Mouse (Mus musculus) G1E (cell line): ENCODE data around the gene Utp11.

Source experiments
- CTCF ChIP-seq: IDR thresholded peaks from 2 replicates; pipeline ENCODE4 v1.5.1; 2012; ENCODE audit warnings: low read depth, low read length, inconsistent platforms, mixed read lengths
- GATA1 ChIP-seq: IDR thresholded peaks from 2 replicates; pipeline ENCODE4 v1.6.1; 2012; ENCODE audit warnings: borderline replicate concordance, low read length, inconsistent platforms, mixed read lengths
- GATA2 ChIP-seq: IDR thresholded peaks from 2 replicates; pipeline ENCODE4 v1.6.1; 2012; ENCODE audit warnings: low read depth, low read length, inconsistent platforms, borderline replicate concordance
- POLR2AphosphoS5 ChIP-seq: IDR thresholded peaks from 2 replicates; pipeline ENCODE4 v1.6.1; 2012; ENCODE audit warnings: low read depth, low read length, inconsistent platforms; ENCODE audit not compliant: insufficient replicate concordance

DNA sequence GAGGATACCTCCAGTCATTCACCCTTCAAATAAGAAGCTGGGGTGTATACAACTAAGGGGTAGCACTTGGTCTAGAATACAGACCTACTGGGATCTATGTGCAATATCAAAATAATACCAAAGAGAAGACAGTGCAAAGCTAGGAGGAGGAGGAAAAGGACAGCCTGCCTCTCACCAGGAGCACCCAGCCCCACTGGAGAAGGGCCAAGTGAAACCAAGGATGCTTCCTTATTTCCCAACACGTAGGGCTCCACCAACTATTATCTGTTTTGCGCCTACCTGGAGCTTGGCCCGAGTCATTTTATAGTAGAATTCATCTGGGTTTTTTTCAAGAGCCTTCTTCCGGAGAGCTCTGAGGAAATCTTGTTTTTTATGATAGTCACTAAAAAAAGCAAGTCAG, 9.9 kb downstream of the Utp11 start:
- TF ChIP-seq CTCF (no peak), POLR2AphosphoS5 (no peak), GATA2 (no peak), GATA1 (no peak)
